Mouse (Mus musculus) thymus, postnatal 36 days (tissue): ENCODE results near the gene 4930572O03Rik.
"Not testable (repeated sequence)": the region's sequence is repeated elsewhere in the genome, so short reads cannot be mapped to it uniquely, and the experiment has no call there.

Experiments used
- DNase-seq, 2 experiments: peaks; one replicate each; pipeline ENCODE4 v3.0.0; 2022; ENCODE audit warnings: mixed read lengths in 2 of 2

4930572O03Rik gene

GRCm38 (mm10) chr5:15656959-15657358 lies at the start of gene 4930572O03Rik:
Gene 4930572O03Rik, minus strand, starts transcription at chr5:15657059.
- not testable (repeated sequence) for DNase-seq

GRCm38 (mm10) chr5:15702891-15703290 lies 46.0 kb upstream of the 4930572O03Rik start:
- not testable (repeated sequence) for DNase-seq

- not testable (repeated sequence) for DNase-seq
Observed at GRCm38 (mm10) chr5:15697719-15698118, 40.9 kb upstream of the 4930572O03Rik start.

GRCm38 (mm10) chr5:15691849-15692248 lies 35.0 kb upstream of the 4930572O03Rik start:
- not testable (repeated sequence) for DNase-seq

GRCm38 (mm10) chr5:15690822-15691221 lies 34.0 kb upstream of the 4930572O03Rik start:
- not testable (repeated sequence) for DNase-seq

- DNase-seq: not testable (repeated sequence)
Observed at GRCm38 (mm10) chr5:15689659-15690213, 32.9 kb upstream of the 4930572O03Rik start.

GRCm38 (mm10) chr5:15688874-15689658 lies 32.2 kb upstream of the 4930572O03Rik start:
- DNase-seq: not testable (repeated sequence)

GRCm38 (mm10) chr5:15681301-15682035 lies 24.6 kb upstream of the 4930572O03Rik start:
- DNase-seq: not testable (repeated sequence)

- DNase-seq: not testable (repeated sequence)
Observed at GRCm38 (mm10) chr5:15679980-15680949, 23.4 kb upstream of the 4930572O03Rik start.

GRCm38 (mm10) chr5:15678907-15679306 lies 22.0 kb upstream of the 4930572O03Rik start:
- not testable (repeated sequence) for DNase-seq

GRCm38 (mm10) chr5:15677750-15678149 lies 20.9 kb upstream of the 4930572O03Rik start:
- not testable (repeated sequence) for DNase-seq

- not testable (repeated sequence) for DNase-seq
Observed at GRCm38 (mm10) chr5:15674429-15675244, 17.8 kb upstream of the 4930572O03Rik start.

GRCm38 (mm10) chr5:15673989-15674388 lies 17.1 kb upstream of the 4930572O03Rik start:
- not testable (repeated sequence) for DNase-seq

GRCm38 (mm10) chr5:15670789-15671188 lies 13.9 kb upstream of the 4930572O03Rik start:
- DNase-seq: not testable (repeated sequence)

- not testable (repeated sequence) for DNase-seq
Observed at GRCm38 (mm10) chr5:15663847-15664246, 7.0 kb upstream of the 4930572O03Rik start.

GRCm38 (mm10) chr5:15652334-15652733 lies 4.5 kb downstream of the 4930572O03Rik start:
- DNase-seq: not testable (repeated sequence)

- DNase-seq: not testable (repeated sequence)
Observed at GRCm38 (mm10) chr5:15645707-15646106, 11.2 kb downstream of the 4930572O03Rik start.

GRCm38 (mm10) chr5:15637637-15638036 lies 19.2 kb downstream of the 4930572O03Rik start:
- DNase-seq: not testable (repeated sequence)

GRCm38 (mm10) chr5:15630068-15630467 lies 26.8 kb downstream of the 4930572O03Rik start:
- DNase-seq: not testable (repeated sequence)

GRCm38 (mm10) chr5:15628136-15628535 lies 28.7 kb downstream of the 4930572O03Rik start:
- DNase-seq: not testable (repeated sequence)

- not testable (repeated sequence) for DNase-seq
Observed at GRCm38 (mm10) chr5:15618764-15619163, 38.1 kb downstream of the 4930572O03Rik start, which contains the start of gene Speer4d. Gene Speer4d, plus strand, starts transcription at chr5:15619064.
